Mouse (Mus musculus): ENCODE data around the gene Nkx2-2. TPM values are rescaled to one million over a fixed set of nuclear protein-coding genes. Genes with fewer than 3 reads are reported as not detected.
"Not testable (repeated sequence)": the region's sequence is repeated elsewhere in the genome, so short reads cannot be mapped to it uniquely, and the experiment has no call there.

Nkx2-2 gene
- polyA plus RNA-seq, 1 experiment from 2014 or later = not detected

DNA sequence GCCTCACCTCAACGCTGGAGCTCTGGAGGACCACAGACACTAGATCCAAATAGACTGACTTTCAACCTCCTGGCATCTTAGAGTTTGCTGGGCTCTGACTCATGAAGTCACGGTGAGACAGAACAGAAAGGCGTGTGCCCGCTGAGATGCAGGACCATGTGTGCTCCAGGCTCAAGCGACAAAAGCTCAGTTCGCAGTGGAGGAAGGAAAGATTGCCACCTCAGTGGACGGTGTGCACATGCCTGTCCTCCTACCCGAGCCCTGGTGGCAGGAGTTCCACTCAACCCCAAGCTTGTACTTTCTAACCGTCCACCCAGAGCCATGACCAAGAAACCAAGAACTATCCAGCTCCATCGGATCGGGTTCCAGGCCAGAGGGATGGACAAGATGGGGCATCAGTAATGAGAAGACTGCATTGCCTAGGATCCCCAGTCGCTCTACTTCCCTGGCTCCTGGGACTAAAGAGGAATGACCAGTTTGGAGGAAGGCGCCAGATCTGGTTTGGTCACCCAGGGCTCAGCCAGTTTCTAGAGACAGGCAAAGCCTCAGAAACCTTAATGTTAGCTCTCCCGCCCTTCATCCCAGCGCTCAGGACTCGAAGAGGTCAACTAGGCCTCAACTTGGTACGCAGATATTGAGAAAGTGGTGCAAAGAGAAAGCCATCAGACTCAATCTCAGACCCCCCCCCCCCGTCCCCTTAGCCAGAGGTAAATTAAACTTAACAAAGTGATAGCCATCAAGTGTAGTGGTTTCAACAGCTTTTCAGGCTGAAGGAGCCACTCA lies 11.9 kb downstream of the Nkx2-2 start:
- no peak for DNase-seq (ENCODE audit: low spot score)

DNA sequence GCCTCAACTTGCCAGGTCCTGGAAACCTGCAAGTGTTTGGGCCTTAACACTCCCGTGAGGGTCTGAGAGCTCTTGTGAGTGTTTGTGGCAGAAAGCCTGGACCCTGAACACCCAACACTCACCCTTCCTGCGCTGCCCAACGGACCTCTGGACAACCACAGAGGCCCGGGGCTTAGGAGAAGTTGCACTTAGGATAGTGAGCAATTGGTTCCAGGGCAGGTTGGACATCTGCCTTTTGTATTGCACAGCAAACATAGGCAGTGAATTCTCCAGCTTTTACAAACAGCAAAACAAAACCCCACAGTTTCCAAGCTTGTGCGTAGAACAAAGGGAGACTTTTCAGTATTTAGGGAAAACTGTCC lies 12.8 kb downstream of the Nkx2-2 start:
- no peak for DNase-seq (ENCODE audit: low spot score)

DNA sequence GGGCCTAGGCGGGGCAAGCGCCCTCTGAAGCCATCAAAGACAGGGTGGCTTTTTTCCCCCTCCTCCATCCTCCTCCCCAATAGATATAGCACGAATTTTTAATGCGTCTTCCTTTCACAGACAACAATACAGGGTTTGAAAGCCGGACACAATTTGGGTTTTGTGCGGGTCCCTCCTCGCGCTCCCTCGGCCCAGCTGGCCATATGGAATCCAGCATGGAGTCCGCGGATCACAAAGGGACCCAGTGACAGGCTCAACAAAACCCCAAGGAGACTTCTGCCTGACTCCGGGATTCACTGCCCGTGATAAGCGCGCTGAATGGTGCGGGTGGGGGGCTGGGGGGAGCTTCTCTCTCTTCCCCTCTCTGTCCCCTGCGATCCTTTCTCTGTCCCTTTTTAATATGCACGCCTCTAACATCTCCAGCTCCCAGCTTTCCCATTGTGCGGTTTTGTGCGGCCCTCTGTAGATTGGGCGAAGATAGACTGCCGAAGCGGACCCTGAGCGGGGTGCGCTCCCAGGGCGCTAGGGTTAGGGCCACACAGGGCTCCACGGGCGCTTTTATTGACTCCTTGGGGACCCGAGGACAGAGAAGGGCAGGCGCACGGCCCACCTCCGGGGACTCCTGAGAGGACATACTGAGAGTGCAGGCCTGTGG lies 13.3 kb downstream of the Nkx2-2 start:
- DNase-seq (ENCODE audit: low spot score) = no peak

DNA sequence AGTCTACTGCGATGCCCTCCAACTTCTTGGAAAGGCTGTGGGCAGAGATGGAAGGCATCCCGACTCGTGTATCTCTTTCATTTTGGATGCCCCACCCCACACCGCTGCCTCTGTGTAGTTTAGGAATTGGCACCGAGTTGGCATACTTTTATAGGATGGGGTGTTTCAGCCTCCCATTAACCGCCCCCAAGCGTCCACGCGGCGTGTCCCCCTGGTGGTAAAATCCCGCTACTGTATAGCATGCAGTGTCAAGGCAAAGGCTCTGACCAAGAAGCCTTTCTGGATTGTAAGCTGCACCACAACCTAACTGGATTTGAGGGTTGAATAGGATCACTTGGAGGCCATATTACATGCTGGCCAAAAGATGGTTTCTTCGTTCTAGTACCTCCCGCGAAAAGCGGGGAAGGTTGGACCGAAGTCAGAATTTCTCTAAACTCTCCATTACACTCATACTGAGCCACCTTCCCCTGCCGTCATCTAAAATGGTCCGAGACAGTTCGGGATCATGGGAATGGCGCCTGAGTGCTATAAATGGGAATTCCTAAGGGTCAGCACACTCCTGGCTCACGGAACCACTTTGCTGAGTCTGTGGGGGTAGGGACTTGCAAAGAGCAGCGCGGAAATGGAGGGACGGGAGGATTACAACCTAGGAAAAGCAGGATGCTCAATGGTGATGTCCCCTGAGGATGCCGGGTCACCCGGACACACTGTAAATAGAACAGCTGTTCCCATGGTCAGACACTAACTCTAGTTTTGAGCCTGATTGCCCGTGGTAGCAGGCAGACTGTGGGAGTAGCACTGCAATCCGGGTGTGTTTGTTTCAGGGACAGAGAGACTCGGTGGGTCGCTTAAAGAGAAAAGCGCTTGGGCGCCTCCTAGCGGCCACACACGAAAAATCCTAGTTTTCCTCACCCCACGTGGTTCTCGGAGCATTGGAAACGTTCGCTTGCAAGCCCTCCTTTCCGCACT lies 15.7 kb downstream of the Nkx2-2 start:
- peak; percentile 75 for DNase-seq (ENCODE audit: low spot score)

DNA sequence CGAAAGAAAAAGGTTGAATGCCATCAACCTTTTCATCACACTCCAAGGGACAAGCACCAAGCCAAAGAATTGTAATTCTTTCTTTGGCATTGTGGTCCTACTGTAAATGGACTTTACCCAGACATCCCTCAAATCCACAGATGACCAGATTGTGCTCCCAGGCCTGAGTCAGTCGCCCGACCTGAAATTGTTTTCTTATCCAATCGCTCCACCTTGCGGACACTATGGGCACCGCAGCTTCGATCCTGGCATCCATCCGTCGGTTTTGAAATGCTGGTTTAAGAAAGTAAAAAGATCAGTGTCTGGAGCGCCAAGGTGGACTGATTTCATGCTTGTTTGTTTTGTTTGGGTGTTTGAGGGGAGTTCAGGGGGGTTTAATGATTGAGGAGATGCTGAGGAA lies 16.4 kb downstream of the Nkx2-2 start:
- peak; percentile 75 for DNase-seq (ENCODE audit: low spot score)

DNA sequence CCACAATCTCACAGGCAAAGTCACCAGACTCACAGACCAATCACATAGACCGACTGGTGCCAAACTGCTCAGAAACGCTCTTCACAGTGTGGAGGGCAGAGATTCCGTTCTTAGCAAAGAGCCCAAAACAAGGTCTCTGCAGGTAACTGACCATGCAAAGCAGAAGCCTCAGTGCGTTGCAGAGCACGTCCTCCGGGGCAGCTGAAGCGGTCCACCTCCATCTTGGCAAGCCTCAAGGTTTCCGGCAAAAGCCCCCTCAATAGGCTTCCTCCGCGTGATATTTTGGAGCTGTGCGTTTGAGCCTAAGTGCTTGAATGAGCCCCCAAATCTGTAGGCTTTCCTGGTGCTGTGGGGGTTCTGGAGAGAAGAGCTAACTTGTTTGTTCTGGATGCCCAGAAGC lies 18.7 kb downstream of the Nkx2-2 start:
- DNase-seq (ENCODE audit: low spot score) = no peak

DNA sequence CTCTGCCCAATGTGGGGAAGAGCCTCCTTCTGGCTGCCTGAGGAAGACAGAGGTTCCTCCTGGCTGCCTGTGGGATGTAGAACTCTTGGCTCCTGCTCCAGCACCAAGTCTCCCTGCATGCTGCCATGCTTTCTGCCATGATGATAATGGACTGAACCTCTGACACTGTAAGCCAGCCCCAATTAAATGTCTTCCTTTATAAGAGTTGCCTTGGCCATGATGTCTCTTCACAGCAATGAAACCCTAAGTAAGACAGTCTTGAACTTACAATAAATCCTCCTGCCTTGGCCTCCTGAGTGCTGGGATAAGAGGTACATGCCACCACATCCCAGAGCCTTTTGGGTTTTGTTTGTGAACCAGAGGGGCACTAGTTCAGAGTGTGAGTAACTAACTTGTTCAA lies 20.3 kb downstream of the Nkx2-2 start:
- DNase-seq (ENCODE audit: low spot score) = no peak

DNA sequence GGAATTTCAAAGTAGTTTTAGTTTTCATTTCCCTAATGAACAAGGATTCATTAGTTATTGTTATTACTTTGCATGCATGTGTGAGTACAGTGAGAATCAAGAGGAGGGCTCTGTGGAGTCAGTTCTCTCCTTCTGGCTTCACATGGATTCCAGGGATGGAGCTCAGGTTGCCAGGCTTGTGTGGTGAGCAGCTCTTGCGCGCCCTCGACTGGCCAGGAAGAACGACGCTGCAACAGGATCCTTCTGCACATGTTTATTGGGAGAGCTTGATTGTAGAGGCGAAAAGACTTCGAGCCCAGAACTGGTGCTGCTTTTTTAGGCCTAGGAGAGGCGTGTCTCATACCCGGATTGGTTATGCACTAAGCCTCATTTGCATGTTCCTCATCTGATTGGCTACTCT lies 23.5 kb downstream of the Nkx2-2 start:
- DNase-seq (ENCODE audit: low spot score) = not testable (repeated sequence)

DNA sequence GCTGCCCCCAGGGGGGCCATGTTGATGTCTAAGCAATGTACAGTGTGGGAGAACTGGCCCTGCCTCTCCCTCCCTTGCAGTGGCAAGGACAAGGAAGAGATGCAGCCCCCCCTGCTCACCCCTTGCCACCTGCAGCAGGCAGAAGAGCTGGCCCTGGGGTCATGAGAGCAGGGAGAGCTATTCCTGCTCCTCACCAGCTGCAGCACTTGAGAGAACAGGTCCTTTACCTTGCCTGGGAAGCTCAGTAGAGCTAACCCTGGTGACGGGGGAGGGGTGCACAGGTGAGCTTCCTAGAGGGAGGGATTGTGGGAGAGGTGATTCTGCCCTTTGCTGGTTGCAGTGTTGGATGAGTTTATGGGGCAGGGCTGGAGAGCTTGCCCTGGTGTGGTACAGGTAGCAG lies 28.2 kb downstream of the Nkx2-2 start:
- no peak for DNase-seq (ENCODE audit: low spot score)

DNA sequence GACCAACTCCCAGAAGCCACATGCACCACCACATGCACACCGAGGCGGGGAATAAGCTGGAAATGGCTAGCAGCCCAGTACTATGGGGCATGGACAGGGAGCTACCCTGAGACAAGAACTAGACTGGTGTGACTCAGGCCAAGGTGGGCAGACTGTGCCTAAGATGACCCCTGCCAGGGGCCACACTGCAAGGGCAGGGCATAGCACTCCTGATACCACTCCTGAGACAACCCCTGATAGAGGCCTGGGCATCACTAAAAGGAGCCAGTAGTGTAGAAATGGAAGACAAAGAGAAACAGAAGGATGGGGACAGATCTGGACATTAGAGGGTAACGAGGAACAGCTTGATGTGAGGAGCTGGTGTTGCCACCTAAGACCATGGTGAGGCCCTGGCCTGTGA lies 28.7 kb downstream of the Nkx2-2 start:
- DNase-seq (ENCODE audit: low spot score) = no peak

DNA sequence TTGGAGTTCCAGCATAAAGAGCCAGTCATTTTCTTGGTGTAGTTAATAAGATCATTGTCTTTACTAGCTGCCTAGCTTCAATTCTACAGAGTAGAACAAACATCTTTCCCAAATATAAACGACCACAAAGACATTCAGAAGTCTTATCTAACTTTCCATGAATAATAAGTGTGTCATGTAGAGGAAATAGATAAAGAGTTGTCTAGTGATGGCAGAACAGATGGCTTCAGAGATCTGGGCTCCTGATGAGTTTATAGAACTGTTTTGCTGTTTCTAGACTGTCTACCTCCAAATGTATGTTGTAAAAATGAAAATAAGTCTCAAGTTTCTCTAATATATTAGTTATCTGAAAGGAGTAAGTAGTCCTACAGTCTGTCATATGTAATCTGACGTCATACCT lies 41.5 kb downstream of the Nkx2-2 start:
- DNase-seq (ENCODE audit: low spot score) = no peak

Other genes with a start within 250 kb of the Nkx2-2 start
- gene Xrn2, start 181.2 kb downstream of the Nkx2-2 start, polyA plus RNA-seq (2015; fragmentation: Nextera tagmentation; extraction: Ambion mirVana) = 76.1 and 87.8 TPM in 2 replicates
- 0.08 and 0.19 TPM in 2 replicates for gene Nkx2-4, start 108.8 kb downstream of the Nkx2-2 start, polyA plus RNA-seq (2015; fragmentation: Nextera tagmentation; extraction: Ambion mirVana)
- 36.5 and 53.2 TPM in 2 replicates for gene Pax1, start 167.7 kb upstream of the Nkx2-2 start, polyA plus RNA-seq (2015; fragmentation: Nextera tagmentation; extraction: Ambion mirVana)